Mouse (Mus musculus) skeletal muscle tissue, adult 2 months (tissue): ENCODE results near the gene P4hb.
A peak's percentile ranks its signal among the peaks of the same experiment; 100 is the strongest.
"Not testable (repeated sequence)": the region's sequence is repeated elsewhere in the genome, so short reads cannot be mapped to it uniquely, and the experiment has no call there.

Source experiments
- DNase-seq: peaks from one replicate; pipeline ENCODE4 v3.0.0-alpha.2; 2012; ENCODE audit warnings: low read depth, low spot score

P4hb gene

GRCm38 (mm10) chr11:120598283-120598989, 25.4 kb upstream of the P4hb start, which contains the start of the genes Alyref and Anapc11:
Alyref (minus strand) TSS chr11:120598365.
Anapc11 (plus strand) TSS chr11:120598421.
- DNase-seq: peak; percentile 91

DNA sequence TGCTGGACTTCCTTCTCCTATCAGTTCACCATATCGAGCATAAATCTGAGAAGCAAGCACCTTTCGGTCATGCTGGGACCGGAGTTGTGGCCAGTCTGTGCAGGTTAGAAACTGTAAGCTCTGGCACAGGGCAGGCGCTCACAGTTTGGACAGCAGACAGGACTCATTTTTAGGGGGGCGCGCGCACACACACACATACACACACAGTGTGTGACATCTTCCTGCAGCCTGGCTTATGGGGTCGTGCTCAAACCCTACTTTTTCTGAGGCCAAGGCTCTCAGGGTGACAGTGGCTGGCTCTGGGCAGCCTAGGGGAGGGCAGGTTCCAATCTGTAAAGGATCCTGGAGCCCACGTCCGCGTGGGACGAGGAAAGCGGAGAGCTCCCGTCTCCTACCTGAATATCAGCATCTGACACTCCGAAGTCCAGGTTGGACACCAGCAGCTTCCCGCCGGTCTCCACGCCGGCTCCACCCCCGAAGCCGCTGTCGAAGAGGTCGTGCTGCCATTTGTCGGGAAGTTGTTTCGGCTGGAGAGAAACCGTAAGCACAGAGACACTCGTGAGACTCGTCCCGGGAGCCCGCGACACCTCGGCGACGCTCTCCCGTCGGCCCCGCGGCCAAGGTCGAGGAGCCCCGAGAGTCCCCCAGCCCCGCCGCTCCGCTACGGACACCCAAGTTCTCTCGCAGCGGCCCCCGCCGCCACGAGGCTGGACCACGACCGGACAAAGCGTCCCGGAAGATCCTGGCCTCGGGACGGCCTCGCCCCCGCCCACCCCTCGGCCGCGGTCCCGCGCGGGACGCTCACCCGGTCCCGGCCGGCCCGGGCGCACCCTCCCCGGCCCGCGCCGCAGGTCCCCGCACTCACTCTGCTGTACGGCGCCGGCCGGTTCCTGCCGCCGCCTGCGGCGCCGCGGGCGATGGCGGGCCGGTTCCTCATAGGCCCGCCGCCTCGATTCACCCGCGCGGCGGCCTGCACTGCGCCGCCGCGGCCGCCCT, 24.5 kb upstream of the P4hb start:
- no peak for DNase-seq

DNA sequence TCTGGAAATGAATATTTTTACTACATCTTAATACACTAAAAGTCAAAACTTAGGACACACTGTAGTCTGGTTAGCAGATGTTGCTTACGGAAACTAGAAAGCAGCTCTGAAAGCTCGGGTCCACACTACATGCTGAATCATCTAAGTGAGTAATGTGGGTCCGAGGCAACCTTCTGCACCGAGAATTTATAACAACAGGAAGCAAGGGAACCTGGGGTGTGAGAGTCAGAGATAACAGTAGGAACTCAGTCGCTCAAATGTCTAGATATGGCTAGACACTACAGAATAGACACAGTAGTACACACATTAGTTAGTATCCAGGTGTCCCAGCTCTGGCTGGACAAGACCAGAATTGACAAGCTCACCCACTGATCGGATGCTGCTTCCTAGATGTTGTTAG, 15.5 kb upstream of the P4hb start:
- DNase-seq: no peak

- no peak for DNase-seq
Measured at GRCm38 (mm10) chr11:120583937-120584336, 10.9 kb upstream of the P4hb start.

GRCm38 (mm10) chr11:120582982-120583293, 9.9 kb upstream of the P4hb start:
- not testable (repeated sequence) for DNase-seq

- no peak for DNase-seq
Measured at GRCm38 (mm10) chr11:120582268-120582981, 9.4 kb upstream of the P4hb start.

GRCm38 (mm10) chr11:120581490-120582267, 8.6 kb upstream of the P4hb start, which contains the start of gene Arhgdia:
Arhgdia (minus strand) TSS chr11:120581624.
- DNase-seq: peak; percentile 86

DNA sequence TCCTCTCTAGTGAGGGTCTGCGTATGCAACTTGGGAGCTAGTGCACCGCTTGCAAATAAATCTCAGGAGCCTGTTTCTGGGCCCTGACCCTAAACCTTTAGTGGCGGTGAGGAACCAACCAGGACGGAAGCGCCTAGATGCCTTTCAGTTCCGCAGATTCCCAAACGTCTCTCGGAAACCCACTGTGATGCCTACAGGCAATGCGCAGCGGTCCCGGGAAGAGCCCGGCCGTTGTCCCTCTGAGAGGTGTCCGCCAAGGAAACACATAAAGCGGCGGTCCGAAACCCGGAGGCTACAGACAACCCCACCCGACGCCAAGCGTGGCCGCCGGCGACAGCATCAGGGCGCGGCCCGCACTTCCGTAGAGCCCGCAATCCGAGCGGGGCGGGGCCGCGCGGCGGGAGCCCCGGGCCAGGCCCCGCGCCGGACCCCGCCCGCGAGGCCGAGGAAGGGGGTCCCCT, 7.8 kb upstream of the P4hb start:
- no peak for DNase-seq

DNA sequence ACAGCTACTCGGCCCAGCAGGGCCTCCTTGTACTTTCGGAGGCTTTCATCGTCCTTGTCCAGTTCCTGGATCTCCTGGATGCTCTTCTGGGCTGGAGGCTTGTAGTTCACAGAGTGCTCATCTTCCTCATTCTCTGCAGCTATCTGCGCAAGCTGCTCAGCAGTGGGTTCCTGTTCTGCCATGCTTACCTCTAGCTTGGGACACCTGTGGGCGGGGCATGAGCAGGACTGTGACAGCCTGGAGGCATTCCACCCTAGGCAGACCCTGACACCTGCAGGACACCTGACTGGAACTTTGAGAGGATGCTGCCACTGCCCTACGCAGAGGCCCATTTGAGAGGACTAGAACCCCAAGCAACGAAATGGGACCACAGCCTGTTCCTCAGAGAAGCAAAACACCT, 7.1 kb upstream of the P4hb start:
- DNase-seq: no peak

GRCm38 (mm10) chr11:120579316-120580107, 6.5 kb upstream of the P4hb start:
- DNase-seq: peak; percentile 61

DNA sequence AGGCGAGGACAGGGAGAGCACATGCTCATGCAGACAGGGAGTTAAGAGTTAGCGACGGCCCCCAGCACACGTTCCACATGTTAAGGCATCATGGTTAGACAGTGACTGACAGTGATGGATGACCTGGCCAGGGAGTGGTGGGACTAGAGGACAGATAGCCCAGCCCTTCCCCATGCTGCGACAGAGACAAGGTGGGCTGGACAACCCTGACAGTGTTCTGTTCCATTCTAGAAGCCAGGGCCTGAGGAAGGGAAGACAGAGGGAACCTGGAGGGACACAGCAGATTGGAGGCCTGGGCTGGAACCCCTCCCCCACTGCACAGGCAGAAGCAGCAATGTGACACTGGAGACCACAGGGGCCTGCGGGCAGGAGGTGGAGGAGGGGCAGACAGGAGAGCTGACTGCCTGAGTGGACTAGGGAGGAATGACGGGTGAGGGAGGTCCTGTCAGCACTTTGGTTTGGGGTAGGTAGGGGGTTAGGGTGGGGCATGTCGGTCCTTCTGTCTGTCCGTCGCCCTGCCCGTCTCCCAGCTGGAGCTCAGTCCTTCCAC, 5.7 kb upstream of the P4hb start:
- DNase-seq: no peak

GRCm38 (mm10) chr11:120578024-120578693, 5.1 kb upstream of the P4hb start:
- DNase-seq: no peak

DNA sequence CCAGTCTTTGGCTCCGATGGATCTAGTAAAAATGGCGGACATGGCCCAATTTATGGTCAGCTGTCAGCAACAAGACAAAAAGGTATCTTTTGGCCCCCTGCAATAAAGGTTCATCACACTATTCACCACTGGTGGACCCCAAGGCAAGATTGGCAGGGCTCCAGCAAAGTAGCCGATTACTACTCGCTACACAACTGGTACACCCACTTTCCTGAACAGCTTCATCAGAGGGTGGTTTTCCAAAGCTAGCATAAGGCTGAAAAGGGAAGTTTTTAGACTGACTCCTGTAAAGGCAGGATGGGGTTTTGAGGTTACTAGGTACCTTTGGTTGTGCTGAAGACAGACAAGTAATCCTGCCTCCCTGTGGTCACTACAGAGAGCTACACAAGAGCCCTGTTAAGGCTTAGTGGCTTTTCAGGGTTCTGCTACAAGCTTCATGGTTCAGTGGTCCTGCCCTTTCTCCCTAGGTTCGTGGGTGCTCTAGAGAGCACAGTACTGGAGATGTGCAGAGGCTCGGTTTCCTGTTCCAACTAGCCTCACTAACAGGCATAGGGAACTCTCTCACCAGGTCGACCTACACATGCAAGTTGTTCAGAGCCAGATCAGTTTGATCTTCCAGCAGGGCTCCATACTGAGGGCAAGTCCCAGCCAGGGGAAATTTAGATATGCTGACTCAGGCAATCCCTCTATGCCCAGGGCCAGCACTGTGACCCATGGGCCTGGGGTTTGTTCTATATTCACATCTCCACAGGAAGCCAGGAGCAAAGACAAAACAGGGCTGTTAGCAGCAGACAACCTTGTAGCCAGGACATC, 4.4 kb upstream of the P4hb start:
- DNase-seq: no peak

DNA sequence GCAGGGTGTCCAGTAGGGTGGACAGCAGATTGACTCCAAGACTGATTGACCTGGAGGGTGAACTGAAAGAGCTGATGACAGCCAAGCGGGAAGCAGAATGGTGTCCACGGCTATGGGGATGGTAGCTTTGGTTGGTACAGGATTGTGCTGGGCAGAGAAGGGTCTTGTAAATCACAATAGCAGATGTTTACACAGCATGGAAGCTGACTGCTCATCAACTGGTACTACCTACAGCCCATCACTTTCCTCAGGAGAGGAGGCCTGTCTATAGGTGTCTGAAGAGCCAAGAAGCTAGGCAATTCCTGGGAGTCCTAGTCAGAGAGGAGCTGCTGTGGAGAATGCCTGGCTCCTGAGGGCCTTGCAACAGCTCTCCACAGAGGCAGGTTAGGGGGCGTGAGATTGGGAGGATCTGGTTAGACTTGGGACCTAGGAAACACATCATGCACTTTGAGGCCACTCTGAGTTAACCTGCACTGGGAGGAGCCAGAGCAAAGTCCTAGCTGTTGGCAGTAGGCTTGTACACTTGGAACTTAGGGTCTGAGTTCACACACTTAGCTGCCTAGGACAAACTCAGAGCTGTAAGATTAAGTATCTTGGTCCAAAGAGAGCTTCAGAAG, 3.4 kb upstream of the P4hb start:
- DNase-seq: no peak

DNA sequence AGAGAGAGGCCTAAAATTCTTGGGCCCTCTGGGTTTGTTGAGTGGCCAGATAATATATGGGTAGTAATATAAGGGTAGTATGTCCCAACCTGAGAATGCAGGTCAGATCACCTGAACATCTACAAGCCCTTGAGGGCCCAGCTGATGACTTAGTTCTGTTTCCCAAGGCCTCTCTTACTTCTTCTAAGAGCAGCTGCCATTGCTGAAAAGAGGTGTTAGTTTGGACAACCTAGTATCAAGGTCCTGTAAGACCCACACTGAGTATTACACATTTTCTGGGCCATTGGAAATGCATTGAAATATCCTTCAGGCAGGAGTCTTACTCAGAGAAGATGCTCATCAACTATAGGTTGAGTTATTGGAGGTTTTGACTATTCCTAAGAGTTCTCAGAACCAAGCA, 2.9 kb upstream of the P4hb start:
- DNase-seq: no peak

DNA sequence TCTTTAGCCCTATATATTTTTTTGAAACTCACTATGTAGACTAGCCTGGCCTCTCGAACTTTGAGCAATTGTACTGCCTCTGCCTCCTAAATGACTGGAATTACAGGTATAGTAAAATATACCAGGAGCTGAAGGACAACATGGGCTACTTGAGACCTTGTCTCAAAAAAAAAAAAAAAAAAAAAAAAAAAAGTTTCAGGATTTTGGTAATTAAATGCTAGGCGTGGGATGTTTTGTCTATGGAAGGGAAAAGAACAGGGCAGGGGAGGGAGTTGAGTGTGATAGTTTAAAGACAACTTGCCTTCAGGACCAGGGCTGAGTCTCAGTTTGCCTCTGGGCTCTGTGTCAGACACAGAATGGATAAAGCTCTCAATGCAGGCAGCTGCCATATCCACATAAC, 2.0 kb upstream of the P4hb start:
- no peak for DNase-seq

DNA sequence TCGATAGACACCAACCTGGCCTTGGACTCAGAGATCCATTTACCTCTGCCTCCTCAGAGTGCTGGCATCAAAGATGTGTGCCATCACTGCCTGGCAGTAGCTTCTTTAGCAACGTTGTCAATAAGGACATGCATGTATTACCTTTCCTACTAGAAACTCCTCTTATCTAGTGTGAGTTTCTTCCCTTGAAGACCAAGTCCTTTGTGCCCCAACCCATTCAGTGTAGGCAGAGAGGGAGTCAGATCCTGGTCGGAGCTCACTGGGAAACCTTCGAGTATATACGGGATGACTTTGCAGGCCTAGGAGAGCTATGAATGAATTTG, 1.2 kb upstream of the P4hb start:
- DNase-seq: no peak

DNA sequence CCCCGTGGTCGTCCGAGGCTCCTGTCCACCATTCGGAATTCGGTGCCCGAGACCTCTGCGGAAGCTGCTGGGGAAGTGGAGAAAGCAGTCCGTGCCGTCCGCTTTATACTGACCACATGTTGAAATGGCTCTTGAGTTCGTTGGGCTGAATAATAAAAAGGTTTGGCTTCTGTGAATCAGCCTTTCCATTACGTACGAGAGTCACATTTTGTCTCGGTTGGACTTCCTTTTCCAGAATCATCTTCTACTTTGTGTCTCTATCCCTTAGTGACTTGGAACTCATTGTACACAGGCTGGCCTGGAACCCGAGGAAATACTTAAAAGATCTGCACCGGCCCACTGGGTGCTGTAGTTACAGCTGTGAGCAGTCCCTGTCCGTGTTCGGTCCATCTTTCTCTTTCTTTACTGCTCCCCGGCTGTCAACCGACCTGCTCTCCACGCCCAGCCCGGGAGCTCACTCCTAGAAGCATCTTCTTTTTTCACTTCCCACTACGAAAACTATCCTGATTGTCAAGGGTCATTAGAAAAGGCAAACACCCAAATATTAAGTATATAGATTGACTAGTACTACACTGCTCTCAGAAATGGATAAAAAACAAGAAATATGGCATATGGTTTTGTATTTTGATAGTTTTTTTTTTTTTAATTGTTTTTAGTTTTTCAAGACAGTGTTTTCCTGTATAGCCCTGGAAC, 678 bp upstream of the P4hb start:
- no peak for DNase-seq
